Mouse (Mus musculus) bone marrow macrophage, adult 2 months (primary cell): ENCODE results near the gene Ank3.

Experiments
- CTCF ChIP-seq: IDR thresholded peaks from 2 replicates; pipeline ENCODE4 v1.5.1; 2012; ENCODE audit warnings: low read depth, mild to moderate bottlenecking, low read length, moderate library complexity
- POLR2A ChIP-seq: IDR thresholded peaks from 2 replicates; pipeline ENCODE4 v1.6.1; 2012; ENCODE audit warnings: mild to moderate bottlenecking, low read depth, low read length, borderline replicate concordance

GRCm38 (mm10) chr10:69832822-69833221 is 434.2 kb downstream of the Ank3 start:
- no peak for TF ChIP-seq POLR2A
- no peak for TF ChIP-seq CTCF
